Mouse (Mus musculus): ENCODE measurements around the gene Zbtb49. TPM values are rescaled to one million over a fixed set of nuclear protein-coding genes. Genes with fewer than 3 reads are reported as not detected.

Zbtb49 gene
- polyA plus RNA-seq, 1 experiment from 2014 or later, result 9.0 TPM

- H3K9ac ChIP-seq, result no peak overlapping the region
- ATAC-seq (ENCODE audit: insufficient number of reproducible peaks, low FRiP score), result no peak
- no peaks in the 10 kb centered on the region for H3K27me3 ChIP-seq (replicated peaks)
- WGBS, result 62% methylated on average over 5 of the region's 5 CpGs
- H3K36me3 ChIP-seq, result peaks cover 7% of the 10 kb centered on the region; the same call in 1 of the 2 replicates
- H3K27ac ChIP-seq (ENCODE audit: poor library complexity, severe bottlenecking), result no peak overlapping the region
- H3K4me1 ChIP-seq (replicated peaks), result no peaks in the 10 kb centered on the region
- H3K4me3 ChIP-seq, result no peak overlapping the region
- no peak overlapping the region for H3K4me2 ChIP-seq
- peaks cover 7% of the 10 kb centered on the region; the same call in 1 of the 2 replicates for H3K9me3 ChIP-seq (replicated peaks)
These were observed 20.6 kb upstream of the Zbtb49 start for GRCm38 (mm10) chr5:38240727-38241472.

GRCm38 (mm10) chr5:38236627-38237026, 16.4 kb upstream of the Zbtb49 start:
- Histone ChIP-seq H3K9me3 (replicated peaks) (peaks cover 7% of the 10 kb centered on the region; the same call in 1 of the 2 replicates), H3K27ac (ENCODE audit: poor library complexity, severe bottlenecking) (no peak overlapping the region), H3K4me2 (no peak overlapping the region), H3K36me3 (peaks cover 45% of the 10 kb centered on the region), H3K4me1 (replicated peaks) (no peaks in the 10 kb centered on the region), H3K27me3 (replicated peaks) (no peaks in the 10 kb centered on the region), H3K4me3 (no peak overlapping the region), H3K9ac (no peak overlapping the region)
- 95% methylated on average over 2 of the region's 2 CpGs for WGBS
- ATAC-seq (ENCODE audit: insufficient number of reproducible peaks, low FRiP score), result no peak

GRCm38 (mm10) chr5:38235422-38235821, 15.2 kb upstream of the Zbtb49 start:
- H3K27me3 ChIP-seq (replicated peaks), result no peaks in the 10 kb centered on the region
- H3K27ac ChIP-seq (ENCODE audit: poor library complexity, severe bottlenecking), result no peak overlapping the region
- peaks cover 57% of the 10 kb centered on the region for H3K36me3 ChIP-seq
- no peaks in the 10 kb centered on the region for H3K4me1 ChIP-seq (replicated peaks)
- WGBS, result 61% methylated on average over 4 of the region's 4 CpGs
- no peak for ATAC-seq (ENCODE audit: insufficient number of reproducible peaks, low FRiP score)
- H3K4me3 ChIP-seq, result no peak overlapping the region
- H3K9me3 ChIP-seq (replicated peaks), result peaks cover 7% of the 10 kb centered on the region; the same call in 1 of the 2 replicates
- H3K4me2 ChIP-seq, result no peak overlapping the region
- no peak overlapping the region for H3K9ac ChIP-seq

DNA sequence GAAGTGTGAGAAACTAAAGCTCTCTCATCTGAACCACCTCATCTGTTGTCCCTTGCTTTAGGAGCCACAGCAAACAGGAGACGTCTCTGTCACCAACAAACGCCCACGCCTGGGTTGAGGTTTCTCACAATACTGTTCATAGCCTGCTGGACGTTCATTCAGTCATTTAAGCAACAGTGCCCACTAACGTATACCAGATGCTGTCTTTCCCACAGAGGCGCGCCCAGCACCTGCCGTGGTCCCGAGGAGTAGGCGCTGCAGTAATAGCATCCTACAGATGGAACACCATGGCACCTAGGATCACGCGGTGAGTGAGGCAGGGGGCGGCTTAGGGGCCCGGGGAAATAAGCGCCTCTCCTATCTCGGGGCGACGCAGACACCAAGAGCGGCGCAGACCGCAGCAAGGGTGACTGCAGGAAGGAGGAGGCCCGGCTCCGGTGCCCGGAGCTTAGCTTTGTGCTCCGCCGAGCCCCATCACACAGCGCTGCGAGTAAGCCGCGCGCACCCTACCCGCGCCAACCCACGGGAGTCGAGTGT, 418 bp downstream of the Zbtb49 start:
- Histone ChIP-seq H3K4me2 (peak overlapping the region; percentile 90), H3K4me1 (replicated peaks) (peaks cover 18% of the 10 kb centered on the region), H3K27me3 (replicated peaks) (no peaks in the 10 kb centered on the region), H3K9ac (peak overlapping the region; percentile 88), H3K9me3 (replicated peaks) (no peaks in the 10 kb centered on the region), H3K27ac (ENCODE audit: poor library complexity, severe bottlenecking) (peak overlapping the region; percentile 29), H3K36me3 (peaks cover 32% of the 10 kb centered on the region), H3K4me3 (peak overlapping the region; percentile 89)
- WGBS, result under 1% methylated on average over 35 of the region's 35 CpGs
- ATAC-seq (ENCODE audit: insufficient number of reproducible peaks, low FRiP score), result no peak; the same call in none of the 2 replicates

DNA sequence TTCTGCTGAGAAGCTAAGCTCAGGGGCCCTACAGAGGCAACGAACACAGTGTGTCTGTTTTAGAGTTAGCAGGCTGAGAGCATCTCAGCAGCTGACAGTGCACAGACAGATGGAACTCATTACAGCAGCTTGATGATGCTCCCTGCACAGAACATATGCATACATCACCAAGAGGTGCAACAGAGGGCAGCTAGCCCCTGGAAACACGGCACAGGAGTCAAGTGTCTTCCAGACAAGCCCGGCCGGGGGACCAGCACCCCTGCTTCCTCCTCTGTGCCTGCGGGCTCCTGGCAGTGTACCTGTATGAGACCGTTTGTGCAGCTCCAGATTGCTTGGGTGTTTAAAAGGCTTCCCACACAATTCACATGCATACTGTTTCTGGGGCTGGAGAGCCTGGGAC, 7.2 kb downstream of the Zbtb49 start:
- peaks cover 11% of the 10 kb centered on the region for H3K4me1 ChIP-seq (replicated peaks)
- no peak overlapping the region for H3K4me2 ChIP-seq
- peaks cover 68% of the 10 kb centered on the region for H3K36me3 ChIP-seq
- ATAC-seq (ENCODE audit: insufficient number of reproducible peaks, low FRiP score), result no peak
- no peak overlapping the region for H3K4me3 ChIP-seq
- H3K27ac ChIP-seq (ENCODE audit: poor library complexity, severe bottlenecking), result no peak overlapping the region
- 86% methylated on average over 6 of the region's 6 CpGs for WGBS
- H3K9me3 ChIP-seq (replicated peaks), result no peaks in the 10 kb centered on the region
- no peak overlapping the region for H3K9ac ChIP-seq
- no peaks in the 10 kb centered on the region for H3K27me3 ChIP-seq (replicated peaks)

GRCm38 (mm10) chr5:38211691-38212090, 8.6 kb downstream of the Zbtb49 start:
- Histone ChIP-seq H3K36me3 (peaks cover 70% of the 10 kb centered on the region), H3K4me1 (replicated peaks) (peaks cover 11% of the 10 kb centered on the region), H3K27ac (ENCODE audit: poor library complexity, severe bottlenecking) (no peak overlapping the region), H3K9ac (no peak overlapping the region), H3K4me3 (no peak overlapping the region), H3K27me3 (replicated peaks) (no peaks in the 10 kb centered on the region), H3K9me3 (replicated peaks) (no peaks in the 10 kb centered on the region), H3K4me2 (no peak overlapping the region)
- no peak for ATAC-seq (ENCODE audit: insufficient number of reproducible peaks, low FRiP score)
- 86% methylated on average over 8 of the region's 8 CpGs for WGBS

GRCm38 (mm10) chr5:38208985-38209384, 11.3 kb downstream of the Zbtb49 start:
- H3K36me3 ChIP-seq, result peaks cover 63% of the 10 kb centered on the region
- H3K4me2 ChIP-seq, result no peak overlapping the region
- no peak overlapping the region for H3K9ac ChIP-seq
- H3K27ac ChIP-seq (ENCODE audit: poor library complexity, severe bottlenecking), result no peak overlapping the region
- no peaks in the 10 kb centered on the region for H3K9me3 ChIP-seq (replicated peaks)
- peaks cover 22% of the 10 kb centered on the region for H3K4me1 ChIP-seq (replicated peaks)
- WGBS, result 41% methylated on average over 8 of the region's 8 CpGs
- 0 out of 2 replicates have a peak, but pooled peaks have one; percentile 22 for ATAC-seq (ENCODE audit: insufficient number of reproducible peaks, low FRiP score)
- H3K27me3 ChIP-seq (replicated peaks), result no peaks in the 10 kb centered on the region
- H3K4me3 ChIP-seq, result no peak overlapping the region

- no peaks in the 10 kb centered on the region for H3K9me3 ChIP-seq (replicated peaks)
- no peaks in the 10 kb centered on the region for H3K27me3 ChIP-seq (replicated peaks)
- H3K4me2 ChIP-seq, result no peak overlapping the region
- H3K4me3 ChIP-seq, result no peak overlapping the region
- peaks cover 69% of the 10 kb centered on the region for H3K36me3 ChIP-seq
- 75% methylated on average over 7 of the region's 7 CpGs for WGBS
- no peak for ATAC-seq (ENCODE audit: insufficient number of reproducible peaks, low FRiP score)
- no peak overlapping the region for H3K27ac ChIP-seq (ENCODE audit: poor library complexity, severe bottlenecking)
- peaks cover 22% of the 10 kb centered on the region for H3K4me1 ChIP-seq (replicated peaks)
- no peak overlapping the region for H3K9ac ChIP-seq
These were observed 14.9 kb downstream of the Zbtb49 start for GRCm38 (mm10) chr5:38205303-38205726.

DNA sequence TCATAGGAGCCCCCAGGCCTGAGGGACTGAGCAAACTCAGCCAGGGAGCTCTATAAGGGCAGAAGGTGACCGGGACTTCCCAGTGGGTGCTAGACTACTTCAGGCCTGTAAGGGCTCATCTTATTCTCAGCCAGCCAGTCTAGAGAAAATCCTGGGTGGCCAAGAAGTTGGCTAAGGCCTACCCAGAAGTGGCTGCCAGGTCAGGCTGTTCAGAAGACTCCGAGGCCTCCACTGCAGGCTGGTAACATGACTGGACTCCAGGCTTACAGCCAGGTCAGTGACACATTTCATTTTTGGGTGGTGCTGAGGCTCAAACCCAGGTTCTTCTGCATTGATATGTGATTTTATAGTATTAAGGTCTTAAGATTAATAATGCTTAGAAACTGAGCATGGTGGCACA, 20.6 kb downstream of the Zbtb49 start:
- Histone ChIP-seq H3K4me1 (replicated peaks) (no peaks in the 10 kb centered on the region), H3K9ac (no peak overlapping the region), H3K36me3 (peaks cover 50% of the 10 kb centered on the region), H3K27ac (ENCODE audit: poor library complexity, severe bottlenecking) (no peak overlapping the region), H3K4me3 (no peak overlapping the region), H3K27me3 (replicated peaks) (no peaks in the 10 kb centered on the region), H3K4me2 (no peak overlapping the region), H3K9me3 (replicated peaks) (no peaks in the 10 kb centered on the region)
- no peak for ATAC-seq (ENCODE audit: insufficient number of reproducible peaks, low FRiP score)
- whole genome bisulfite sequencing, result 93% methylated on average over 2 of the region's 2 CpGs

GRCm38 (mm10) chr5:38197482-38197823, 22.8 kb downstream of the Zbtb49 start:
- Histone ChIP-seq H3K4me1 (replicated peaks) (no peaks in the 10 kb centered on the region), H3K27ac (ENCODE audit: poor library complexity, severe bottlenecking) (no peak overlapping the region), H3K36me3 (peaks cover 28% of the 10 kb centered on the region), H3K9me3 (replicated peaks) (no peaks in the 10 kb centered on the region), H3K4me3 (no peak overlapping the region), H3K4me2 (no peak overlapping the region), H3K27me3 (replicated peaks) (no peaks in the 10 kb centered on the region), H3K9ac (no peak overlapping the region)
- ATAC-seq (ENCODE audit: insufficient number of reproducible peaks, low FRiP score), result 0 out of 2 replicates have a peak, but pooled peaks have one; percentile 45
- 23% methylated on average over 7 of the region's 7 CpGs for WGBS

DNA sequence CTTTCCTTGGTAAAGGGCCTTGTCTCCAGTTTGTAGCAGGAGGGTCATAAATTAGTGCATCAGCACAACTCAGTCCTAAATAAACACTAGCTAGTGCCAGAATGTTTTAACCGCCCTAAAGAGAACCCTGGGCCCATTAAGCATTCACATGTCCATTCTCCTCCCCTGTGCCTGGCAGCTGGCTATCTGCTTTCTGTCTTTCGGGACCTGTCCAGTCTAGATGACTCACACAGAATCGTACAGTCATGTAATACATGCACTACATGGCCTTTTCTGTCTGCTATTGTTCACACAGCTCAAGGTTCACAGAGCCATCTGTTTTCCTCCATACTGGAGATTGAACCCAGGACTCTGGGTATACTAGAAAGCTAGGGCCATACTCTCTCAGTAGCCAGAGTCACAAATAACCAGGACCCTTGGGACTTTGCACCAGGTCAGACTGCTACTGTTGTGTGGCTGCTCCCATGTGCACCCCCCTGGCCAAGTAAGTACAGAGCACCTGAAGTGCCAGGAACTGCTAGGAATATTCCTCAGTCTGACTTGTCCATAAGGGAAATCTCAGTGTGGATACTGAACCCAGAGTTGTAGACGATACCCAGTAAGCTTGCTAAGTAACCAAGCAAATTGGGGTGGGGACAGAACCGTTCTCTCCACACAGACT, 23.3 kb downstream of the Zbtb49 start:
- 56% methylated on average over 5 of the region's 5 CpGs for WGBS
- no peaks in the 10 kb centered on the region for H3K27me3 ChIP-seq (replicated peaks)
- no peak for ATAC-seq (ENCODE audit: insufficient number of reproducible peaks, low FRiP score)
- no peak overlapping the region for H3K4me2 ChIP-seq
- peaks cover 23% of the 10 kb centered on the region for H3K36me3 ChIP-seq
- no peak overlapping the region for H3K4me3 ChIP-seq
- H3K4me1 ChIP-seq (replicated peaks), result no peaks in the 10 kb centered on the region
- H3K27ac ChIP-seq (ENCODE audit: poor library complexity, severe bottlenecking), result no peak overlapping the region
- no peaks in the 10 kb centered on the region for H3K9me3 ChIP-seq (replicated peaks)
- H3K9ac ChIP-seq, result 0 out of 2 replicates have a peak overlapping the region, but pooled peaks have one; percentile 14

All from heart, embryonic 12.5 days (tissue).